Mouse (Mus musculus): ENCODE measurements around the gene Suv39h2. TPM values are rescaled to one million over a fixed set of nuclear protein-coding genes. Genes with fewer than 3 reads are reported as not detected.

Suv39h2 gene
- polyA plus RNA-seq, 1 experiment, result 0.31 TPM

- H3K27me3 ChIP-seq (ENCODE audit: control insufficient read depth), result no peaks in the 10 kb centered on the region
- H3K4me1 ChIP-seq (ENCODE audit: control insufficient read depth), result no peaks in the 10 kb centered on the region
- no peak overlapping the region for H3K4me3 ChIP-seq (replicated peaks)
- H3K36me3 ChIP-seq (ENCODE audit: control insufficient read depth), result peaks cover 43% of the 10 kb centered on the region
- no peak for TF ChIP-seq TAL1 (IDR thresholded peaks at IDR 0.05; ENCODE audit: low read length)
- no peak for TF ChIP-seq GATA1 (IDR thresholded peaks at IDR 0.05; ENCODE audit: low read length)
- H3K9me3 ChIP-seq (ENCODE audit: control insufficient read depth, low read length), result no peaks in the 10 kb centered on the region
Observed at GRCm38 (mm10) chr2:3435369-3436061, 39.3 kb downstream of the Suv39h2 start.

GRCm38 (mm10) chr2:3430956-3431355 lies 43.9 kb downstream of the Suv39h2 start:
- no peaks in the 10 kb centered on the region for H3K27me3 ChIP-seq (ENCODE audit: control insufficient read depth)
- TF ChIP-seq TAL1 (IDR thresholded peaks at IDR 0.05; ENCODE audit: low read length), result no peak
- TF ChIP-seq GATA1 (IDR thresholded peaks at IDR 0.05; ENCODE audit: low read length), result no peak
- H3K4me3 ChIP-seq (replicated peaks), result no peak overlapping the region
- H3K4me1 ChIP-seq (ENCODE audit: control insufficient read depth), result peaks cover 1% of the 10 kb centered on the region
- no peaks in the 10 kb centered on the region for H3K9me3 ChIP-seq (ENCODE audit: control insufficient read depth, low read length)
- peaks cover 29% of the 10 kb centered on the region for H3K36me3 ChIP-seq (ENCODE audit: control insufficient read depth)

- TF ChIP-seq GATA1 (IDR thresholded peaks at IDR 0.05; ENCODE audit: low read length) (no peak), TAL1 (IDR thresholded peaks at IDR 0.05; ENCODE audit: low read length) (no peak)
- Histone ChIP-seq H3K9me3 (ENCODE audit: control insufficient read depth, low read length) (no peaks in the 10 kb centered on the region), H3K4me1 (ENCODE audit: control insufficient read depth) (peaks cover 22% of the 10 kb centered on the region), H3K4me3 (replicated peaks) (peak overlapping the region; percentile 70), H3K27me3 (ENCODE audit: control insufficient read depth) (no peaks in the 10 kb centered on the region), H3K36me3 (ENCODE audit: control insufficient read depth) (peaks cover 11% of the 10 kb centered on the region)
Observed at GRCm38 (mm10) chr2:3424579-3424910, 50.3 kb downstream of the Suv39h2 start.

- Histone ChIP-seq H3K9me3 (ENCODE audit: control insufficient read depth, low read length) (no peaks in the 10 kb centered on the region), H3K36me3 (ENCODE audit: control insufficient read depth) (peaks cover 9% of the 10 kb centered on the region), H3K4me1 (ENCODE audit: control insufficient read depth) (peaks cover 26% of the 10 kb centered on the region), H3K27me3 (ENCODE audit: control insufficient read depth) (no peaks in the 10 kb centered on the region), H3K4me3 (replicated peaks) (peak within 1 kb of the TSS; percentile 70)
- TF ChIP-seq TAL1 (IDR thresholded peaks at IDR 0.05; ENCODE audit: low read length) (no peak), GATA1 (IDR thresholded peaks at IDR 0.05; ENCODE audit: low read length) (no peak)
Observed at GRCm38 (mm10) chr2:3423841-3424578, 50.8 kb downstream of the Suv39h2 start, which contains the start of gene Dclre1c. Gene Dclre1c, plus strand, starts transcription at chr2:3424131.

- peaks cover 33% of the 10 kb centered on the region for H3K4me1 ChIP-seq (ENCODE audit: control insufficient read depth)
- H3K36me3 ChIP-seq (ENCODE audit: control insufficient read depth), result peaks cover 3% of the 10 kb centered on the region
- TF ChIP-seq GATA1 (IDR thresholded peaks at IDR 0.05; ENCODE audit: low read length), result no peak
- no peak for TF ChIP-seq TAL1 (IDR thresholded peaks at IDR 0.05; ENCODE audit: low read length)
- peak within 1 kb of the TSS; percentile 70 for H3K4me3 ChIP-seq (replicated peaks)
- peaks cover 14% of the 10 kb centered on the region for H3K27me3 ChIP-seq (ENCODE audit: control insufficient read depth)
- no peaks in the 10 kb centered on the region for H3K9me3 ChIP-seq (ENCODE audit: control insufficient read depth, low read length)
Observed at GRCm38 (mm10) chr2:3422548-3422947, 52.3 kb downstream of the Suv39h2 start, which contains the start of gene Meig1. Gene Meig1, minus strand, starts transcription at chr2:3422648.

GRCm38 (mm10) chr2:3420157-3420556 lies 54.7 kb downstream of the Suv39h2 start:
- Histone ChIP-seq H3K9me3 (ENCODE audit: control insufficient read depth, low read length) (no peaks in the 10 kb centered on the region), H3K36me3 (ENCODE audit: control insufficient read depth) (no peaks in the 10 kb centered on the region), H3K27me3 (ENCODE audit: control insufficient read depth) (peaks cover 34% of the 10 kb centered on the region), H3K4me1 (ENCODE audit: control insufficient read depth) (peaks cover 29% of the 10 kb centered on the region), H3K4me3 (replicated peaks) (no peak overlapping the region)
- no peak for TF ChIP-seq GATA1 (IDR thresholded peaks at IDR 0.05; ENCODE audit: low read length)
- no peak for TF ChIP-seq TAL1 (IDR thresholded peaks at IDR 0.05; ENCODE audit: low read length)

- Histone ChIP-seq H3K36me3 (ENCODE audit: control insufficient read depth) (no peaks in the 10 kb centered on the region), H3K9me3 (ENCODE audit: control insufficient read depth, low read length) (no peaks in the 10 kb centered on the region), H3K4me1 (ENCODE audit: control insufficient read depth) (peaks cover 21% of the 10 kb centered on the region), H3K4me3 (replicated peaks) (peak overlapping the region; percentile 61), H3K27me3 (ENCODE audit: control insufficient read depth) (peaks cover 34% of the 10 kb centered on the region)
- TF ChIP-seq TAL1 (IDR thresholded peaks at IDR 0.05; ENCODE audit: low read length) (no peak), GATA1 (IDR thresholded peaks at IDR 0.05; ENCODE audit: low read length) (no peak)
Observed at GRCm38 (mm10) chr2:3418883-3419431, 55.9 kb downstream of the Suv39h2 start.

GRCm38 (mm10) chr2:3415676-3416075 lies 59.2 kb downstream of the Suv39h2 start:
- no peak for TF ChIP-seq TAL1 (IDR thresholded peaks at IDR 0.05; ENCODE audit: low read length)
- TF ChIP-seq GATA1 (IDR thresholded peaks at IDR 0.05; ENCODE audit: low read length), result no peak
- Histone ChIP-seq H3K36me3 (ENCODE audit: control insufficient read depth) (no peaks in the 10 kb centered on the region), H3K4me3 (replicated peaks) (no peak overlapping the region), H3K4me1 (ENCODE audit: control insufficient read depth) (peaks cover 13% of the 10 kb centered on the region), H3K9me3 (ENCODE audit: control insufficient read depth, low read length) (no peaks in the 10 kb centered on the region), H3K27me3 (ENCODE audit: control insufficient read depth) (peaks cover 34% of the 10 kb centered on the region)

- TF ChIP-seq GATA1 (IDR thresholded peaks at IDR 0.05; ENCODE audit: low read length) (no peak), TAL1 (IDR thresholded peaks at IDR 0.05; ENCODE audit: low read length) (no peak)
- Histone ChIP-seq H3K4me1 (ENCODE audit: control insufficient read depth) (peaks cover 10% of the 10 kb centered on the region), H3K36me3 (ENCODE audit: control insufficient read depth) (no peaks in the 10 kb centered on the region), H3K27me3 (ENCODE audit: control insufficient read depth) (peaks cover 34% of the 10 kb centered on the region), H3K4me3 (replicated peaks) (no peak overlapping the region), H3K9me3 (ENCODE audit: control insufficient read depth, low read length) (no peaks in the 10 kb centered on the region)
Observed at GRCm38 (mm10) chr2:3414241-3414640, 60.6 kb downstream of the Suv39h2 start.

Data from erythroblast, embryonic 14.5 days (primary cell).